Mouse (Mus musculus): ENCODE results near the gene Bpifc. TPM values are rescaled to one million over a fixed set of nuclear protein-coding genes. Genes with fewer than 3 reads are reported as not detected.

The Bpifc gene
- polyA plus RNA-seq, 1 experiment = 0.38 TPM

DNA sequence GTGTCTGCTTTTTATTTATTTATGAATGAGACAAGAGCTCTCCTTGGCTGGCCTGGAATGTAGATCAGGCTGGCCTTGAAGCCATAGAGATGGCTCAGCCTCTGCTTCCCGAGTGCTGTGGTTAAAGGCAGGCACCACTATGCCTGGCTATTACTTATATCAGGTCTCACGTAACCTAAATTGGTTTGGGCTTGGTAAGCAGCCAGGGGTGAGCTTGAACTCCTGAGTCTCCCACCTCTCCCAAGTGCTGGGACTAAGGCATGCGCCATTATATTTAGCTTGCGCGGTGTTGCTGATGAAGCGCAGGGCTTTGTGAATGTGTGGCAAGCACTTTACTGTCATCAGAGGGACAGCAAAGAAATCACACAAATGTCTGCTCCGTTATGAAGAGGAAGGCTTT lies 6.1 kb upstream of the Bpifc start:
- no peak overlapping the region for H3K27ac ChIP-seq (ENCODE audit: control insufficient read depth, insufficient read depth, low read depth, low read length)
- H3K27me3 ChIP-seq (ENCODE audit: control insufficient read depth, insufficient read depth, low read length) = no peaks in the 10 kb centered on the region
- H3K36me3 ChIP-seq (ENCODE audit: control insufficient read depth, insufficient read depth, low read length) = no peaks in the 10 kb centered on the region
- peaks cover 2% of the 10 kb centered on the region; the same call in 1 of the 2 replicates for H3K4me1 ChIP-seq (ENCODE audit: control insufficient read depth, insufficient read depth, low read length)
- TF ChIP-seq CTCF (IDR thresholded peaks at IDR 0.05; ENCODE audit: control insufficient read depth, insufficient read depth, insufficient replicate concordance, low read depth, low read length) (no peak), POLR2A (IDR thresholded peaks at IDR 0.05; ENCODE audit: control insufficient read depth, low read depth, low read length) (no peak)
- H3K4me3 ChIP-seq (ENCODE audit: control insufficient read depth, low read depth, low read length) = no peak overlapping the region

DNA sequence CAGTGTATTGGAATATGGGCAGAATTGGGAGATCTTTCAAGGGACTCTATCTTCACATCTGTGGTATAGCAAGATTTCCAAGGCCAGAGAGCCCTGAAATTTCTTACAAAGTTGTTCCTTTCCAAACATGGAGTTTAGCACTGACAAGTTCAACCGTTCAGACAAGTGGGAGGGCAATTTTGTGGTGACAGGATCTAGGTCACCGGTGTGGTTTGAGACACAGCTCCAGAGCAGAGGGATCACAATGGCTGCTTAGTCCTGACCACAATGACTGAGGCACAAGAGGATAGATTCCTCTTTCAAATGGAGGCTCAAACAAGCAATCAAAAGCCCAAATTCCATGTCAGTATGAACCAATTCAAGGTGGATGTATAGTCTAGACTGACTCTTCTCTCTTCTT lies 523 bp downstream of the Bpifc start:
- Histone ChIP-seq H3K4me3 (ENCODE audit: control insufficient read depth, low read depth, low read length) (no peak overlapping the region), H3K36me3 (ENCODE audit: control insufficient read depth, insufficient read depth, low read length) (no peaks in the 10 kb centered on the region), H3K27me3 (ENCODE audit: control insufficient read depth, insufficient read depth, low read length) (no peaks in the 10 kb centered on the region), H3K27ac (ENCODE audit: control insufficient read depth, insufficient read depth, low read depth, low read length) (no peak overlapping the region), H3K4me1 (ENCODE audit: control insufficient read depth, insufficient read depth, low read length) (no peaks in the 10 kb centered on the region)
- TF ChIP-seq CTCF (IDR thresholded peaks at IDR 0.05; ENCODE audit: control insufficient read depth, insufficient read depth, insufficient replicate concordance, low read depth, low read length) (no peak), POLR2A (IDR thresholded peaks at IDR 0.05; ENCODE audit: control insufficient read depth, low read depth, low read length) (no peak)

DNA sequence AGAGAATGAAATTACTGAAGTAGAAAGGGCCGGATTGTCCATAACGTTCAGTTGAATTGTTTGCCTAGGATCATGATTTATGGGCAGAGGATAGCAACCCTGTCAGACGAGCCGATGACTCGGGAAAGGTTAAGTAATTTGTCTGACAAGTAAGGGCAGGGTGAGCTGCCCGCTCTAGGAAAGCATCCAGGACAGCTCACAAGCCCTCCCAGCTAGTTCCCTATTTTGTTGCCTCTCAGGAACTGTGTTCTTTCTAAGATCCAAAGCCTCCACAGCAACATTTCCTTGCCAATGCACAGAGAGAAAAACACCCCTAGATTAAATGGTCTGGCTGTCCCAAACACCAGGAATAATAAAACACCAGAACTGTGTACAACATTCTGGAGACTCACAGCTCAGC lies 1.1 kb downstream of the Bpifc start:
- TF ChIP-seq POLR2A (IDR thresholded peaks at IDR 0.05; ENCODE audit: control insufficient read depth, low read depth, low read length) (no peak), CTCF (IDR thresholded peaks at IDR 0.05; ENCODE audit: control insufficient read depth, insufficient read depth, insufficient replicate concordance, low read depth, low read length) (no peak)
- no peak overlapping the region for H3K4me3 ChIP-seq (ENCODE audit: control insufficient read depth, low read depth, low read length)
- H3K36me3 ChIP-seq (ENCODE audit: control insufficient read depth, insufficient read depth, low read length) = no peaks in the 10 kb centered on the region
- no peaks in the 10 kb centered on the region for H3K27me3 ChIP-seq (ENCODE audit: control insufficient read depth, insufficient read depth, low read length)
- H3K4me1 ChIP-seq (ENCODE audit: control insufficient read depth, insufficient read depth, low read length) = no peaks in the 10 kb centered on the region
- no peak overlapping the region for H3K27ac ChIP-seq (ENCODE audit: control insufficient read depth, insufficient read depth, low read depth, low read length)

DNA sequence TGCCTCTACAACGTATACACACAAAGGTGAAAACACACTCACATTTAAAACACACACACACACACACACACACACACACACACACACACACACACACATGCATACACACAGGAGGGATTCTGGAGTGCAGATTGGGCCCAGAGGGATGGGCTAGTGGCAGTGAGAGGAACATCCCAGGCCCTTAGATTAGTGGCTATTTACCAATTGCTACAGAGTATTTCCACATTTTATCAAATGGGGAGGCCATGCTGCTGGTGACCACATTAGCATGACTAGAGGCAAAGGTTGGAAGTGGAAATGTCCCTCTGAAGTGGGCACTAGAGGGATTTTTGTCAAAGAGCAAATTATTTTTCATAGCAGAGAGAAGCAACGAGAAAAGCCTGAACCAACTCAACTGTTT lies 2.0 kb downstream of the Bpifc start:
- H3K27ac ChIP-seq (ENCODE audit: control insufficient read depth, insufficient read depth, low read depth, low read length) = no peak overlapping the region
- no peaks in the 10 kb centered on the region for H3K36me3 ChIP-seq (ENCODE audit: control insufficient read depth, insufficient read depth, low read length)
- H3K4me1 ChIP-seq (ENCODE audit: control insufficient read depth, insufficient read depth, low read length) = no peaks in the 10 kb centered on the region
- no peak for TF ChIP-seq CTCF (IDR thresholded peaks at IDR 0.05; ENCODE audit: control insufficient read depth, insufficient read depth, insufficient replicate concordance, low read depth, low read length)
- no peak for TF ChIP-seq POLR2A (IDR thresholded peaks at IDR 0.05; ENCODE audit: control insufficient read depth, low read depth, low read length)
- H3K4me3 ChIP-seq (ENCODE audit: control insufficient read depth, low read depth, low read length) = no peak overlapping the region
- H3K27me3 ChIP-seq (ENCODE audit: control insufficient read depth, insufficient read depth, low read length) = no peaks in the 10 kb centered on the region

DNA sequence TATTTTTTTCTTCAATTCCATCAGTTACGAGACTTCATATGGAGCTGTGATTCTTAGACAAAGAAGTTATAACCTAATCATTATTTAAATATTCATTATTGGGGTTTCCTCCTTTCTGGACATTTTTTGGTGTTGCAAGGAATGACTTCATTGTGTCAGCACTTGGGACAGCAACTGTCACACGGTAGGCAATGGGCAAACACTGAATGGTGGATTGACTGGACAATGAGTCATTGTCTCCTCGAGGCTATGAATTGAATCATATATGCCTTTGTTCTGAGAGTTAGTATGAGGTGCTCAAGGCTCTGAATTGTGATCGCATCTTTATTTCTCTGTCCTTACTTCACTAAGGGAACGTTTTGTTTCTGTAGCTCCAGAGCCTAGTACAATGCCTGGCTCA lies 5.2 kb downstream of the Bpifc start:
- Histone ChIP-seq H3K4me1 (ENCODE audit: control insufficient read depth, insufficient read depth, low read length) (no peaks in the 10 kb centered on the region), H3K36me3 (ENCODE audit: control insufficient read depth, insufficient read depth, low read length) (no peaks in the 10 kb centered on the region), H3K27ac (ENCODE audit: control insufficient read depth, insufficient read depth, low read depth, low read length) (no peak overlapping the region), H3K4me3 (ENCODE audit: control insufficient read depth, low read depth, low read length) (no peak overlapping the region), H3K27me3 (ENCODE audit: control insufficient read depth, insufficient read depth, low read length) (no peaks in the 10 kb centered on the region)
- TF ChIP-seq CTCF (IDR thresholded peaks at IDR 0.05; ENCODE audit: control insufficient read depth, insufficient read depth, insufficient replicate concordance, low read depth, low read length) (no peak), POLR2A (IDR thresholded peaks at IDR 0.05; ENCODE audit: control insufficient read depth, low read depth, low read length) (no peak)

DNA sequence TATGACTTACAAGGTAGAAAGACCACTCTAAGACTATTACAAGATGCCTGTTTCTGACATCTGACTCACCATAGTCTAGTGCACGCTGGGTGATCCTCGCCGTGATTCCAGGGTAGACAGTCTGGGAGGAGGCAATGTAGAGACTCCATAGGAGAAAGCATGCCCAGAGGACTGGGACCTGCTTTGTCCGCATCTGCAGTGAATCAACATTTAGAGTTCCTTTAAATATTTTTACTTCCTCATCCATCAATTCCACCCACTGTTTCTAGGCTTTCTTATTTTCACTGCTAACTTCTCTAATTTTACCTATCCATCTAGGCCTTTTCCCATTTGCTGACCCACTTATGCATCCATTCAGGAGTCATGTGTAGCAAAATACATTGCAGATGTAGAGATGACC lies 11.2 kb downstream of the Bpifc start:
- Histone ChIP-seq H3K4me3 (ENCODE audit: control insufficient read depth, low read depth, low read length) (no peak overlapping the region), H3K36me3 (ENCODE audit: control insufficient read depth, insufficient read depth, low read length) (no peaks in the 10 kb centered on the region), H3K4me1 (ENCODE audit: control insufficient read depth, insufficient read depth, low read length) (no peaks in the 10 kb centered on the region), H3K27me3 (ENCODE audit: control insufficient read depth, insufficient read depth, low read length) (no peaks in the 10 kb centered on the region), H3K27ac (ENCODE audit: control insufficient read depth, insufficient read depth, low read depth, low read length) (no peak overlapping the region)
- no peak for TF ChIP-seq CTCF (IDR thresholded peaks at IDR 0.05; ENCODE audit: control insufficient read depth, insufficient read depth, insufficient replicate concordance, low read depth, low read length)

DNA sequence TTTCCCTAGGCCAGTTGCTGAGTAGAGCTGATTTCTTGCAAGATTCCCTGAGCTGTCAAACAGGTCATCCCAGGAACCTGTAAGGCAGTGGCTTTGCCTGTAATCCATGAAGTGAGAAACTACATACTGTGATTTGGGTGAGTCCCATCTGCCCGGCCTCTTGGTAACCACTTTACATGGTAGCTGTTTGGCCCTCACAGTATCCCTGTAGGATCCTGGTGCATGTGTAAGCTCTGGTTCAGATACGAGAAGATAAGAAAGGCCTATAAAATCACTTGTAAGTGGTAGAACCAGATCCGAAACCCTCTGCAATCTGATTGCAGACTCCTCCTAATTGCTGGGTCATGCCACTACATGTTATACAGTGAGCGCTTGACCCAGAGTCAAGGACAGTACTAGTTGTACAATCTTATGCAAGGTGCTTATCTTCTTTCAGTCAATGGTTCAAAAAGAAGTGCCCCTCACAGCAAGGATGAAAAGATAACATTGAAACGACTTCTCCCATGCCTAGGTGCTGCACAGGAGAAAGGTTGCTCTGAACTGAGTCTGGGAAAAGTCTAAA lies 17.1 kb downstream of the Bpifc start:
- Histone ChIP-seq H3K4me3 (ENCODE audit: control insufficient read depth, low read depth, low read length) (no peak overlapping the region), H3K36me3 (ENCODE audit: control insufficient read depth, insufficient read depth, low read length) (no peaks in the 10 kb centered on the region), H3K27me3 (ENCODE audit: control insufficient read depth, insufficient read depth, low read length) (no peaks in the 10 kb centered on the region), H3K4me1 (ENCODE audit: control insufficient read depth, insufficient read depth, low read length) (no peaks in the 10 kb centered on the region), H3K27ac (ENCODE audit: control insufficient read depth, insufficient read depth, low read depth, low read length) (no peak overlapping the region)
- TF ChIP-seq CTCF (IDR thresholded peaks at IDR 0.05; ENCODE audit: control insufficient read depth, insufficient read depth, insufficient replicate concordance, low read depth, low read length) (no peak), POLR2A (IDR thresholded peaks at IDR 0.05; ENCODE audit: control insufficient read depth, low read depth, low read length) (no peak)

DNA sequence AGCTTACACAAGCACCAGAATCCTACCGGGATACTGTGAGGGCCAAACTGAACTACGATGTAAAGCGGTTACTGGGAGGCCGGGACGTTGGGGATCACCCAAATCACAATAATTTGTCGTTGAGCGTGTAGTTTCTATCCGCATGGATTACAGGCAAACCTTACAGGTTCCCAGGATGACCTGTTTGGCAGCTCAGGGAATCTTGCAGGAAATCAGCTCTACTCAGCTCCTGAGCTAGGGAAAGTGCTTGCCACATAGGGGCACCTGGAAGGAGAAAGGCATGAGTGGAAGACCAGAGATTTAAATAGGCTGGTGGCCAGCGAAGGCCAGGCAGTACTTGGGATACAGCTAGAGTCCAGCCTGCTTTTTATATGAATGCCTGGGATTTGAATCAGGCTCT lies 17.9 kb downstream of the Bpifc start:
- TF ChIP-seq CTCF (IDR thresholded peaks at IDR 0.05; ENCODE audit: control insufficient read depth, insufficient read depth, insufficient replicate concordance, low read depth, low read length) (no peak), POLR2A (IDR thresholded peaks at IDR 0.05; ENCODE audit: control insufficient read depth, low read depth, low read length) (no peak)

More for the DNA sequence above, 17.9 kb downstream of the Bpifc start:
- Histone ChIP-seq H3K4me3 (ENCODE audit: control insufficient read depth, low read depth, low read length) (no peak overlapping the region), H3K36me3 (ENCODE audit: control insufficient read depth, insufficient read depth, low read length) (no peaks in the 10 kb centered on the region), H3K4me1 (ENCODE audit: control insufficient read depth, insufficient read depth, low read length) (no peaks in the 10 kb centered on the region), H3K27ac (ENCODE audit: control insufficient read depth, insufficient read depth, low read depth, low read length) (no peak overlapping the region), H3K27me3 (ENCODE audit: control insufficient read depth, insufficient read depth, low read length) (no peaks in the 10 kb centered on the region)
